Mouse (Mus musculus) neural tube, embryonic 13.5 days (tissue): Measurements from ENCODE around the gene Cd59a. TPM values are rescaled to one million over a fixed set of nuclear protein-coding genes. Genes with fewer than 3 reads are reported as not detected.

ENCODE experiments used
- ATAC-seq: fragments of 200-750 bp; cut with Nextera tagmentation; 2 replicates; pipeline ENCODE4 v1.8.0; 2017; ENCODE audit warnings: low read depth, mild to moderate bottlenecking, moderate TSS enrichment, moderate library complexity
- H3K27ac ChIP-seq: fragments of 300-500 bp; sonication (generic); replicated peaks from 2 replicates; pipeline ENCODE4 v1.5.1; 2015; ENCODE audit warnings: moderate library complexity, mild to moderate bottlenecking, inconsistent platforms
- H3K27me3 ChIP-seq: fragments of 300-500 bp; sonication (generic); 2 replicates; pipeline ENCODE4 v1.6.1; 2015; ENCODE audit warnings: mild to moderate bottlenecking, inconsistent platforms
- H3K36me3 ChIP-seq: fragments of 300-500 bp; sonication (generic); 2 replicates; pipeline ENCODE4 v1.6.1; 2015; ENCODE audit warnings: mild to moderate bottlenecking, inconsistent platforms
- H3K4me1 ChIP-seq: fragments of 300-500 bp; sonication (generic); replicated peaks from 2 replicates; pipeline ENCODE4 v1.6.1; 2015; ENCODE audit warnings: inconsistent platforms
- H3K4me2 ChIP-seq: fragments of 300-500 bp; sonication (generic); 2 replicates; pipeline ENCODE4 v1.6.1; 2015; ENCODE audit warnings: inconsistent platforms, mild to moderate bottlenecking, moderate library complexity
- H3K4me3 ChIP-seq: fragments of 300-500 bp; sonication (generic); 2 replicates; pipeline ENCODE4 v1.5.1; 2015; ENCODE audit warnings: mild to moderate bottlenecking, inconsistent platforms
- H3K9ac ChIP-seq: fragments of 300-500 bp; sonication (generic); 2 replicates; pipeline ENCODE4 v1.6.1; 2015; ENCODE audit warnings: moderate library complexity, mild to moderate bottlenecking, inconsistent platforms
- H3K9me3 ChIP-seq: fragments of 300-500 bp; sonication (generic); 2 replicates; pipeline ENCODE4 v1.6.1; 2016; ENCODE audit warnings: inconsistent platforms
- WGBS: fragments of 180-500 bp; shearing (Covaris S2); methylation state at CpG from one replicate; pipeline ENCODE4 v1.1.7; 2015; 5-methylcytosine and 5-hydroxymethylcytosine counted together
- polyA plus RNA-seq: library from polyadenylated mRNA; unstranded; fragments of >200 nt; fragmentation: Nextera tagmentation; extraction: Ambion mirVana; gene quantifications from 2 replicates; pipeline ENCODE4 v1.2.1, GENCODE M21; 2015

Cd59a gene
- polyA plus RNA-seq, 1 experiment from 2014 or later: 25.4 TPM

GRCm38 (mm10) chr2:104128803-104129531 is 33.4 kb downstream of the Cd59a start:
- 0 out of 2 replicates have a peak, but pooled peaks cover 4% of the 10 kb centered on the region for H3K4me1 ChIP-seq
- H3K4me3 ChIP-seq: no peak overlapping the region
- 90% methylated on average over 13 of the region's 13 CpGs for WGBS
- H3K4me2 ChIP-seq: no peak overlapping the region
- H3K9me3 ChIP-seq: no peaks in the 10 kb centered on the region
- ATAC-seq: no peak
- no peak overlapping the region for H3K9ac ChIP-seq
- no peaks in the 10 kb centered on the region for H3K36me3 ChIP-seq
- peaks cover 24% of the 10 kb centered on the region for H3K27me3 ChIP-seq
- H3K27ac ChIP-seq: no peak overlapping the region

GRCm38 (mm10) chr2:104130165-104130564 is 34.6 kb downstream of the Cd59a start:
- ATAC-seq: no peak
- no peak overlapping the region for H3K9ac ChIP-seq
- H3K27ac ChIP-seq: no peak overlapping the region
- no peak overlapping the region for H3K4me3 ChIP-seq
- H3K4me2 ChIP-seq: no peak overlapping the region
- H3K27me3 ChIP-seq: peaks cover 16% of the 10 kb centered on the region
- no peaks in the 10 kb centered on the region for H3K36me3 ChIP-seq
- 85% methylated on average over 6 of the region's 6 CpGs for WGBS
- H3K4me1 ChIP-seq: no peaks in the 10 kb centered on the region
- H3K9me3 ChIP-seq: no peaks in the 10 kb centered on the region

- H3K9ac ChIP-seq: no peak overlapping the region
- H3K4me2 ChIP-seq: no peak overlapping the region
- H3K9me3 ChIP-seq: no peaks in the 10 kb centered on the region
- H3K4me1 ChIP-seq: no peaks in the 10 kb centered on the region
- no peak for ATAC-seq
- H3K27ac ChIP-seq: no peak overlapping the region
- H3K4me3 ChIP-seq: no peak overlapping the region
- no peaks in the 10 kb centered on the region for H3K36me3 ChIP-seq
- H3K27me3 ChIP-seq: peaks cover 9% of the 10 kb centered on the region
- 68% methylated on average over 3 of the region's 3 CpGs for WGBS
Observed at GRCm38 (mm10) chr2:104130969-104131368, 35.4 kb downstream of the Cd59a start.

- Histone ChIP-seq H3K4me2 (no peak overlapping the region), H3K9ac (no peak overlapping the region), H3K9me3 (no peaks in the 10 kb centered on the region), H3K27ac (no peak overlapping the region), H3K4me1 (no peaks in the 10 kb centered on the region), H3K27me3 (peaks cover 4% of the 10 kb centered on the region; the same call in 1 of the 2 replicates), H3K4me3 (no peak overlapping the region), H3K36me3 (no peaks in the 10 kb centered on the region)
- no peak for ATAC-seq
- WGBS: 80% methylated on average over 7 of the region's 7 CpGs
Observed at GRCm38 (mm10) chr2:104132266-104132859, 36.8 kb downstream of the Cd59a start.

GRCm38 (mm10) chr2:104133042-104133810 is 37.6 kb downstream of the Cd59a start:
- ATAC-seq: no peak
- 42% methylated on average over 12 of the region's 12 CpGs for WGBS
- H3K9ac ChIP-seq: no peak overlapping the region
- H3K4me3 ChIP-seq: no peak overlapping the region
- peaks cover 4% of the 10 kb centered on the region; the same call in 1 of the 2 replicates for H3K27me3 ChIP-seq
- H3K36me3 ChIP-seq: no peaks in the 10 kb centered on the region
- H3K27ac ChIP-seq: no peak overlapping the region
- no peak overlapping the region for H3K4me2 ChIP-seq
- H3K4me1 ChIP-seq: no peaks in the 10 kb centered on the region
- H3K9me3 ChIP-seq: no peaks in the 10 kb centered on the region

- H3K4me2 ChIP-seq: no peak overlapping the region
- H3K36me3 ChIP-seq: no peaks in the 10 kb centered on the region
- H3K27ac ChIP-seq: no peak overlapping the region
- H3K4me1 ChIP-seq: no peaks in the 10 kb centered on the region
- H3K27me3 ChIP-seq: peaks cover 4% of the 10 kb centered on the region; the same call in 1 of the 2 replicates
- peak; percentile 82 for ATAC-seq
- no peak overlapping the region for H3K9ac ChIP-seq
- 46% methylated on average over 8 of the region's 8 CpGs for WGBS
- no peak overlapping the region for H3K4me3 ChIP-seq
- no peaks in the 10 kb centered on the region for H3K9me3 ChIP-seq
Observed at GRCm38 (mm10) chr2:104134150-104135056, 38.8 kb downstream of the Cd59a start.

- no peaks in the 10 kb centered on the region for H3K36me3 ChIP-seq
- WGBS: 56% methylated on average over 2 of the region's 2 CpGs
- H3K27me3 ChIP-seq: peaks cover 4% of the 10 kb centered on the region; the same call in 1 of the 2 replicates
- H3K4me2 ChIP-seq: no peak overlapping the region
- no peak overlapping the region for H3K4me3 ChIP-seq
- H3K9me3 ChIP-seq: no peaks in the 10 kb centered on the region
- no peak overlapping the region for H3K27ac ChIP-seq
- no peaks in the 10 kb centered on the region for H3K4me1 ChIP-seq
- ATAC-seq: no peak
- no peak overlapping the region for H3K9ac ChIP-seq
Observed at GRCm38 (mm10) chr2:104135920-104136319, 40.3 kb downstream of the Cd59a start.

GRCm38 (mm10) chr2:104142140-104142539 is 46.5 kb downstream of the Cd59a start:
- no peak overlapping the region for H3K4me2 ChIP-seq
- no peaks in the 10 kb centered on the region for H3K9me3 ChIP-seq
- 92% methylated on average over 8 of the region's 8 CpGs for WGBS
- H3K4me3 ChIP-seq: no peak overlapping the region
- no peaks in the 10 kb centered on the region for H3K4me1 ChIP-seq
- H3K9ac ChIP-seq: no peak overlapping the region
- no peak overlapping the region for H3K27ac ChIP-seq
- no peaks in the 10 kb centered on the region for H3K36me3 ChIP-seq
- H3K27me3 ChIP-seq: no peaks in the 10 kb centered on the region
- ATAC-seq: no peak

GRCm38 (mm10) chr2:104144004-104144403 is 48.4 kb downstream of the Cd59a start:
- Histone ChIP-seq H3K9ac (no peak overlapping the region), H3K27ac (no peak overlapping the region), H3K4me2 (no peak overlapping the region), H3K27me3 (no peaks in the 10 kb centered on the region), H3K9me3 (no peaks in the 10 kb centered on the region), H3K4me1 (no peaks in the 10 kb centered on the region), H3K36me3 (0 out of 2 replicates have a peak, but pooled peaks cover 5% of the 10 kb centered on the region), H3K4me3 (no peak overlapping the region)
- WGBS: 90% methylated on average over 12 of the region's 12 CpGs
- ATAC-seq: no peak

GRCm38 (mm10) chr2:104145983-104146382 is 50.4 kb downstream of the Cd59a start:
- no peak overlapping the region for H3K4me3 ChIP-seq
- no peaks in the 10 kb centered on the region for H3K27me3 ChIP-seq
- ATAC-seq: no peak
- H3K27ac ChIP-seq: no peak overlapping the region
- H3K4me2 ChIP-seq: no peak overlapping the region
- 94% methylated on average over 1 of the region's 1 CpGs for WGBS
- H3K9me3 ChIP-seq: no peaks in the 10 kb centered on the region
- no peaks in the 10 kb centered on the region for H3K4me1 ChIP-seq
- no peak overlapping the region for H3K9ac ChIP-seq
- peaks cover 5% of the 10 kb centered on the region; the same call in 1 of the 2 replicates for H3K36me3 ChIP-seq

- WGBS: 47% methylated on average over 4 of the region's 4 CpGs
- Histone ChIP-seq H3K9ac (no peak overlapping the region), H3K36me3 (peaks cover 26% of the 10 kb centered on the region), H3K9me3 (no peaks in the 10 kb centered on the region), H3K4me2 (no peak overlapping the region), H3K4me1 (no peaks in the 10 kb centered on the region), H3K27me3 (no peaks in the 10 kb centered on the region), H3K27ac (no peak overlapping the region), H3K4me3 (no peak overlapping the region)
- ATAC-seq: no peak
Observed at GRCm38 (mm10) chr2:104147910-104148561, 52.4 kb downstream of the Cd59a start.
